Mouse (Mus musculus) heart, adult 2 months (tissue): ENCODE measurements around the gene Smc4.

Experiments
- CTCF ChIP-seq: fragments of 200-600 bp; IDR thresholded peaks from 2 replicates; pipeline ENCODE4 v1.8.1; 2022; ENCODE audit warnings: antibody characterized with exemption, mild to moderate bottlenecking, moderate library complexity
- EP300 ChIP-seq: fragments of 200-500 bp; IDR thresholded peaks from 2 replicates; pipeline ENCODE4 v1.6.1; 2011; ENCODE audit warnings: low read depth, low read length, control low read depth; ENCODE audit not compliant: insufficient read depth
- POLR2A ChIP-seq: fragments of 200-500 bp; IDR thresholded peaks from 2 replicates; pipeline ENCODE4 v1.6.1; 2011; ENCODE audit warnings: mild to moderate bottlenecking, low read depth, low read length, control low read depth; ENCODE audit not compliant: insufficient read depth

DNA sequence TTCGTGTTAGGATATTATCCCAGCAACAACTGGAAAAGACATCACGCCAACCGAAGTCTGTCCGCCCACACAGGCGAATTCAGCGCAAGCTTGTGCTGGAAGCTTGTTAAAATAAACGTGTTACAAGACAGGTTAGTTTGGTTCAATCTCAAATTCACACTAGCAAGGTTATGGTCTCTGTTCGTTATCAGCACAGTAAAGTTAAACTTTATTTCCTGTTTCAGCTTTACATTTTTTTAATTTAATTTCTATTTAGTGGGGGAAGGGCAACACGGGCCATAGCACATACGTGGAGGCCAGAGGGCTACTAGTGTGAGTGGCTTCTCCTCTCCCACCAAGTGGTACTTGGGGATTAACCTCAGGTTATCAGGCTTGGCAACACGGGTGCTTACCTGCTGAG is 47.4 kb downstream of the Smc4 start:
- TF ChIP-seq CTCF (no peak), POLR2A (no peak), EP300 (no peak)
